Mouse (Mus musculus) ovary, adult 18-20 months (tissue): ENCODE measurements around the gene Thra.
"Not testable (repeated sequence)": the region's sequence is repeated elsewhere in the genome, so short reads cannot be mapped to it uniquely, and the experiment has no call there.

ENCODE experiments used
- DNase-seq: peaks from one replicate; pipeline ENCODE4 v3.0.0; 2022; ENCODE audit warnings: low spot score, mixed read lengths

Thra gene

GRCm38 (mm10) chr11:98717904-98718303, 22.5 kb upstream of the Thra start:
- DNase-seq = no peak

- DNase-seq = no peak
These were observed 19.7 kb upstream of the Thra start for GRCm38 (mm10) chr11:98720756-98721155.

GRCm38 (mm10) chr11:98721458-98722226, 18.8 kb upstream of the Thra start:
- DNase-seq = no peak

- DNase-seq = no peak
These were observed 17.3 kb upstream of the Thra start for GRCm38 (mm10) chr11:98723098-98723497.

DNA sequence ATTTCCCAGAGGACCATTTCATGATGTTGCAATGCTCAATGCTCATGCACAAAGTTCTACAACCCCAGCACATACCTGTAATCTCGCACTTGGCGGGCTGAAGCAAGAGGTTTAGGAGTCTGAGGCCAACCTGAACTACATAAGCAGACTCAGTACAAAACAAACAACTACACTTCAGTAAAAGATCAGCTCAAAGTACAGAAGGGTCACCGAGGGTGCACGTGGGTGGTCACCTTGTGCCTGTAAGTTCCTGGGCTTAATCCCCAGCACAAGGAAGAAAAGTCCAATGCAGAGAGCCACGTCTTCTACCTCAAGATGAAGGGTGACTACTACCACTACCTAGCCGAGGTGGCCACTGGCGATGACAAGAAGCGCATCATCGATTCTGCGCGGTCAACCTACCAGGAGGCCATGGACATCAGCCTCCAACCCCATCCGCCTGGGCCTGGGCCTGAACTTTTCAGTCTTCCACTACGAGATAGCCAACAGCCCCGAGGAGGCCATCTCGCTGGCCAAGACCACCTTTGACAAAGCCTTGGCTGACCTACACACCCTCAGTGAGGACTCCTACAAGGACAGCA, 14.4 kb upstream of the Thra start:
- DNase-seq = no peak

DNA sequence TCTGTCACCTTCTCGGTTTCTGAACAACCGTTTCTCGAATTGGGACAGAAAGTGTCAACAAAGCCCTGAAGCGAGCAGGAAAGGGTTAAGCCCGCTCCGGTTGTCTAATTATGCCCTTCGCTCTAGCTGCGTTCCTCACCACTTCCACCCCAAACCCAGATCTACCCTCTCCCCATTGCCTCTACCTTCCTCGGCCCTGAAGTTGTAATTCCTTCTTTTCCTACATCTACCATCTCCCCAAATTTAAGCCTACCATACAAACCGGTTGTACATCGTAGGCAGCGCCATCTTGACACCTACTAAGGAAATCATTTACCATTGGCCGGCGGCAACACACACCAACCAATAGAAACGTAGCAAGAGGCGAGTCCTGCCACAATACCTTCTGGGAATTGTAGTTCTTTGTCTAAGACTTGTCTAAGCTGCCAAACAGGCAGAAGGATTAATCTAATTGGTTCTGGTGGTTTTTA, 11.3 kb upstream of the Thra start, which contains the start of gene Med24:
Gene Med24, minus strand, starts transcription at position 317 of the 470 bp plus-strand sequence.
- peak; percentile 85 for DNase-seq

GRCm38 (mm10) chr11:98730727-98731126, 9.7 kb upstream of the Thra start:
- no peak for DNase-seq

DNA sequence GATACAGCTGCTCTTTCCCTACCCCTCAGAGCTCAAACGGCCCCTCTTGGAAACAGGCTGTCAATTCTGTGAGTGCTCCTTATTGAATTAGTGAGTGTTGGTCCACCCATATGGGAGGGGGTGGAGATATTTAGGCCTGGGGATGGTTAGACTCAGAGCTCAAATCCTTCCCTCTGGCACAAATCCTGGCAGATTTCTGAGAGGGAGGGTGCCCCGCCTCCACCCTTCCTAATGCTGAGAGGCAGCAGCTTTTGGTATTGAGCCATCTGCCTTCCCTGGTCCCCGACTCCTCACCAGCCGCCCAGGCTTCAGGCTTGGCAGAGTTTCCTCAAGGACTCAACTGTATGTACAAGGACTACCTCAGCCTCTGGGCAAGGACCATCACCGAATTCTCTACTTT, 9.3 kb upstream of the Thra start:
- peak; percentile 75 for DNase-seq

- no peak for DNase-seq
These were observed 6.4 kb upstream of the Thra start for GRCm38 (mm10) chr11:98734020-98734419.

DNA sequence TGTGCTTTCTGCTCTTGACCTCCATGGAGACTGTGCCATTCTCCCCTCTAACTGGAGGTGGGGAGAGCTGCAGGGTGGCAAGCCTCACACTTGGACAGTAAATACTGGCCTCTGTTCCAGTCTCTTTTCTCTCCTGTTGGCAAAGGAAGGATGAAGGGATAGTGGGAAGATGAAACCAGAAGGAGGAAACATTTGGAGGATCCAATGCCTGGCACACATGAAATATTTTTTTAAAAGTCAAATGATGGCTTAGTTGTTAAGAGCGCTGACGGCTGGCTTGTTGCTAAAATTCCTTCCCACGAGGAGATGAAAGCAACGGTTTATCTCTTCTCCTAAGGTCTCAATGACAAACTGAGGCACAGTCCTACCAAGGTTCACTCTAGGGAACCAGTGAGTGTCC, 5.3 kb upstream of the Thra start:
- no peak for DNase-seq

DNA sequence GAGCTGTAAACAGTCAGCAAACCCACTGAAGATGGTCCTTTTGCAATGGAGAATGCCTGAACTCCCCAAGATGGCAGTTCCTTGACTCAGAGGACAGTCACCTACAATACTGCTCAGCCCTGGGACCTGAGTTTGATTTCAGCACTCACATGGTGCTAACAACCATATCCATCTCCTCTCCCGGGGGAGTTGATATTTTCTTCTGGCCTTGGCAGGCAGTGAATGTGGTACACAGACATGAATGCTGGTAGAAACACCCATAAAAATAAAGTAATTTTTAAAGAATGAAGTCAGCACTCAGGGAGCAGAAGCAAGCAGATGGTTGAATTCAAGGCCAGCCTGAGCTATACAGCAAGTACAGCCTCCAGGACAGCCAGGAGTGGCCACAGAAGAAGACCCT, 4.3 kb upstream of the Thra start:
- no peak for DNase-seq

DNA sequence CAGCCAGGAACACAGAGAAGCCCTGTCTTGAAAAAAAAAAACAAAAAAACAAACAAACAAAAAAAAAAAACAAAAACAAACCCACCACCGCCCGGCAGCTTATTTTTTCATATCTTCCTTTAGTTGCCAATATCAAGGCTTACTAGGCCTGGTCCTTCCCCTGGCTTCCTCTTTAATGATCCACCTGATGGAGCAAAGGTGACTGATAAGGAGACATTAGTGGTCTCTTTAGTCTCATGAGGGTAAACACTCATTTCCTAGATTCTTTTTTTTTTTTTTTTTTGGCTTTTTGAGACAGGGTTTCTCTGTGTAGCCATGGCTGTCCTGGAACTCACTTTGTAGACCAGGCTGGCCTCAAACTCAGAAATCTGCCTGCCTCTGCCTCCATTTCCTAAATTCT, 3.2 kb upstream of the Thra start:
- DNase-seq = not testable (repeated sequence)

GRCm38 (mm10) chr11:98738428-98738911, 2.0 kb upstream of the Thra start:
- DNase-seq = no peak

GRCm38 (mm10) chr11:98738925-98739324, 1.5 kb upstream of the Thra start:
- DNase-seq = no peak

GRCm38 (mm10) chr11:98740026-98740392, 429 bp upstream of the Thra start:
- no peak for DNase-seq

GRCm38 (mm10) chr11:98741051-98741620, 698 bp downstream of the Thra start:
- DNase-seq = no peak

DNA sequence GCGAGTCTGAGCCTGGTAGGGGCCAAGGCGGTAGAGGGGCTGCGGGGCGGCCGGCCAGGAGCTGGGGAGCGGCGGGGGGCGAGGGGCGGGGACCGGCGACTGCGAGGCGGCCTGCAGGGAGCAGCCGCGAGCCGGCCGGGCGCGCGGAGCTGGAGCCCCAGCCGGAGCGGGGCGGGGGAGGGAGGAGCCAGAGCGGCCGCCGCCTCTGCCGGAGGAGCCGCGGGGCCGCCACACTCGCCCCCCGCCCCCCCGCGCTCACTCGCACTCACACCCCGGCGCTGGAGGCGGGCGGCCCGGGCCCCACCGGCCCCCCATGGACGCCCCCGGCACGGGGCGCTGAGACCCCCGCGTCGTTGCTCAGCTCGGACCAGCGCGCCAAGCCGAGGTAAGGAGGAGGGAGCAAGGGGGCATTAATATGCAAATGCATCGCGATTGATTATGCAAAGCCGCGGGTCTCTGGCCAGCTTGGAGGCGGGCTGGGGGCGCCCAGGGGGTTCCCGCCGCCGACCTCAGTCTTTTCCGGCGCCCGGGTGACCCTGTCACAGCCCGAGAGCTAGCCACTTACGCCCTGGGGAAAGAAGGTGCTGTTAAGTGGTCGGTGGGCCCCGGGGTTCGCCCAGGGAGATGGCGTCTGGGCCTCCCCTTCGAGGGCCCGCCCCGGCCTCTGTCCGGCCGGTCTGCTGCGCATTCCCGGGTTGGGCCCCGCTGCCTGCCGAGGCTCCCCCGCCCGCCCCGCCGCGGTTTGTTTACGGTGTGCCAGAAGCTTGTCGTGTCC, 1.4 kb downstream of the Thra start:
- DNase-seq = peak; percentile 74

- DNase-seq = no peak
These were observed 2.2 kb downstream of the Thra start for GRCm38 (mm10) chr11:98742397-98743291.

DNA sequence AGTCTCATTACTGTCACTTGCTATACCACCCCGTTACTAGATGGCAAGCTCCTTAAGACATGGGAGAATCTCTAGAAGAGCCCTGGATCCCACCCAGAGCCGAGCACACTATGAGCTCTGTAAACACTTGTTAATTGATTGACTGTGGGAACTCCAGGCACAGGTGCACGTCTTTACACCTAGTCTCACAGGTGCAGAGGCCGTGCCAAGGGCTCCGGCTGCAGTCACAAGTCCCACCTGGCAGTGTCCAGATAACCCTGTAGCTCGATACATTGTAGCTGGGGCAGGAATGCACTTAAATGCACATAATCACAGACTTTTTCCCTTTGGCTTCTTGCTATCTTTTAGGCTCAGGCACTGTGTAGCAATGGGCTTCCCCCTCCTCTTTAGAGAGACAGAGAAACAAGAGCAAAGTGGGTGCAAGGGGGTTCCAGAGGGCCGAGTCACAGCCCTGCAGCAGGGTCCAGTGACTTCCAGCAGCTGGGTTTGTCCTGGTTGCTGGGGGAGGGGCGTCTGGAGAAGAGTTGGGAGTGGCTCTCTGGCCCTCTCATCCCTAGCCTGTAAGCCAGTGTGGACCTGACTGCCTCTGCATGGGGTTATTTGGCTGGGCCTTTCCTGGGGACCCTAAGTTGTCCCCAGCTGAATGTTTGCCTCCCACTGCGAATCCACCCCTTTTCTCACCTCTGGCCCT, 3.4 kb downstream of the Thra start:
- DNase-seq = peak; percentile 66

DNA sequence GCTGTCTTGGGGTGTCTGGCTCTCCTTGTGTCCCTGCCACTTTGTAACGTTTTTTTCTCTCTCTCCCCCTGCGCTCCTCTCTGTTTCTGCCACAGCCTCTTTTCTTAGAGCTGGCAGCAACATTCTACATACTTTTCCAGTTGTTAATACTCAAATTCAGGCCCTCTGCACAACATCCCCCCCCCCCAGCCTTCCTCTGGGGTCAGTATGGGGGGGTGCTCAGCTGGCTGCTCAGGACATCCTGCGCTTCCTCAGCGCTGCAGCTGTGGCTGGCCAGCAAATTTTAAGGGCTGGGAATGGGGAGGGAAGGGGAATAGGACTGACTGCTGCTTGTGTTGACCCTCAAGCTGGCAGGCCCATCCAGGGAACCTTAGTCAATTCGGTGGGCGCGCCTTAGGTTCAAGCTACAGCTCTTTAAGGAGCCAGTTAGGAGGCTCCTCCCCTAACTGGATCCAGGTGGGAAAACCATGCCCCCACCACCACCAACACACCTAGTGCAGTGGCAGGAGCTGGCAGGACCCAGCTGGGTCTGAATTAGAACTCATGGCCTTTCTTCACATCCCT, 4.1 kb downstream of the Thra start:
- DNase-seq = no peak
